Mouse (Mus musculus) lung, postnatal 0 days (tissue): ENCODE results near the gene Abhd2. TPM values are rescaled to one million over a fixed set of nuclear protein-coding genes. Genes with fewer than 3 reads are reported as not detected.
A peak's percentile ranks its signal among the peaks of the same experiment; 100 is the strongest.
"Not testable (repeated sequence)": the region's sequence is repeated elsewhere in the genome, so short reads cannot be mapped to it uniquely, and the experiment has no call there.

Experiments used
- ATAC-seq: fragments of 200-750 bp; cut with Nextera tagmentation; 2 replicates; pipeline ENCODE4 v1.8.0; 2017; ENCODE audit warnings: moderate library complexity
- DNase-seq: peaks from one replicate; pipeline ENCODE4 v3.0.0-alpha.2; 2016; ENCODE audit warnings: low spot score
- H3K27ac ChIP-seq: fragments of 300-500 bp; sonication (generic); 2 replicates; pipeline ENCODE4 v1.5.1; 2014; ENCODE audit warnings: antibody characterized with exemption, mild to moderate bottlenecking, low read length, mixed read lengths
- H3K27me3 ChIP-seq: fragments of 300-500 bp; sonication (generic); replicated peaks from 2 replicates; pipeline ENCODE4 v1.6.1; 2014; ENCODE audit warnings: low read length, mixed read lengths; ENCODE audit not compliant: insufficient read depth
- H3K36me3 ChIP-seq: fragments of 300-500 bp; sonication (generic); 2 replicates; pipeline ENCODE4 v1.6.1; 2014; ENCODE audit warnings: low read length, mixed read lengths; ENCODE audit not compliant: insufficient read depth
- H3K4me1 ChIP-seq: fragments of 300-500 bp; sonication (generic); 2 replicates; pipeline ENCODE4 v1.6.1; 2014; ENCODE audit warnings: antibody characterized with exemption, low read depth, low read length, mixed read lengths; ENCODE audit not compliant: insufficient read depth
- H3K4me2 ChIP-seq: fragments of 300-500 bp; sonication (generic); replicated peaks from 2 replicates; pipeline ENCODE4 v1.6.1; 2014; ENCODE audit warnings: low read depth, mild to moderate bottlenecking, low read length, moderate library complexity, mixed read lengths
- H3K4me3 ChIP-seq: fragments of 300-500 bp; sonication (generic); 2 replicates; pipeline ENCODE4 v1.5.1; 2014; ENCODE audit warnings: low read depth, low read length
- H3K9ac ChIP-seq: fragments of 300-500 bp; sonication (generic); replicated peaks from 2 replicates; pipeline ENCODE4 v1.6.1; 2014; ENCODE audit warnings: low read depth, mild to moderate bottlenecking
- H3K9me3 ChIP-seq: fragments of 300-500 bp; sonication (generic); 2 replicates; pipeline ENCODE4 v1.6.1; 2016; ENCODE audit warnings: low read length, mixed read lengths
- CTCF ChIP-seq: IDR thresholded peaks from 2 replicates; pipeline ENCODE4 v1.5.1; 2016; ENCODE audit warnings: antibody characterized with exemption, mild to moderate bottlenecking
- EP300 ChIP-seq: IDR thresholded peaks from 2 replicates; pipeline ENCODE4 v1.6.1; 2016; ENCODE audit warnings: antibody characterized with exemption, mild to moderate bottlenecking, control low read depth
- WGBS: fragments of 180-500 bp; shearing (Covaris S2); extraction: QIAGEN DNeasy Blood & Tissue Kit; methylation state at CpG from one replicate; pipeline ENCODE4 v1.1.7; 2014; 5-methylcytosine and 5-hydroxymethylcytosine counted together
- polyA plus RNA-seq: library from polyadenylated mRNA; unstranded; fragments of >200 nt; fragmentation: Nextera tagmentation; extraction: Ambion mirVana; gene quantifications from 2 replicates; pipeline ENCODE4 v1.2.1, GENCODE M21; 2015

Abhd2 gene
- polyA plus RNA-seq, 1 experiment from 2014 or later, result 25.2 TPM

DNA sequence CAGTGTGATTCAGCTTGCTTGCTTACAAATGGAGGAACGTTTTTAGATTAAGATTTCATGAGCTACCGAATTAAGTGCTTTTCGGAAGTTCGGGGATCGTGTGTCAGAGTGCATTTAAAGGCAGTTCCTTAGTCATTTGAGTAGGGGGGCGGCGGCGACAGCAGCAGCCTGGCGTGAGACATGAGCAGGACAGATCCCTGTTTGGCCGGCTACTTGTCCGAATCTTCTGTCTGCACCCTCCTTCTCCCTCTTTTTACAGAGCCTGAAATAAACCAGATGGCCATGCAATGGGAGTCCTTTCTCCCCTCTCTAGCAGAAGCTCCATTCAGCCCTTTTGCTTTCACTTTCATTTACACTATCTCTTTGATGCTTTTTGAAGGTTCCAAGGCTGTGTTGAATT, 2.3 kb downstream of the Abhd2 start:
- Histone ChIP-seq H3K4me3 (peak overlapping the region; percentile 59), H3K27me3 (no peaks in the 10 kb centered on the region), H3K27ac (peak overlapping the region; percentile 44), H3K9ac (peak overlapping the region; percentile 41; the same call in 1 of the 2 replicates), H3K4me1 (peaks cover 15% of the 10 kb centered on the region; the same call in 1 of the 2 replicates), H3K4me2 (peak overlapping the region; percentile 69), H3K9me3 (no peaks in the 10 kb centered on the region), H3K36me3 (no peaks in the 10 kb centered on the region)
- peak; percentile 64 for DNase-seq
- TF ChIP-seq CTCF, result no peak
- no peak for TF ChIP-seq EP300
- 11% methylated on average over 11 of the region's 11 CpGs for WGBS
- no peak for ATAC-seq

DNA sequence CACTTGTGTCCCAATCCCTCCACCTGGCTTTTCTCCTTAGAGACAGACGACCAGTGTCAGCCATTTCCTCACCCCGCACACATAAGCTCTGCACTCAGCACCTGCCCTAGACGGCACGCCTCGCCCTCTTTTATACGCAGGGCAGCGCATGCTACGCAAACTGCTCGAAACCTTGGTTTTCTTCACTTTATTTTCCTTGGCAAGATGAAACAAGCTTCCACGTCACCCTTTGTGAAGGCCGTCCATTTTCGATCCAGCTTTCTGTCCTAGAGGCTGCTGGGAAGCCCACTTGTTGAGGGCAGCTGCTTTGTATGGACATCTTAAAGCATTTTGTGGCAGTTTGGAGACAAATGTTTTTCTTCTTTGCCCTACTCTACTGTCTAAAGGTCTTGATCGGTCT, 5.4 kb downstream of the Abhd2 start:
- DNase-seq (no peak), ATAC-seq (no peak)
- Histone ChIP-seq H3K9me3 (no peaks in the 10 kb centered on the region), H3K4me3 (no peak overlapping the region), H3K27me3 (no peaks in the 10 kb centered on the region), H3K36me3 (no peaks in the 10 kb centered on the region), H3K4me2 (no peak overlapping the region), H3K4me1 (peaks cover 35% of the 10 kb centered on the region; the same call in 1 of the 2 replicates), H3K27ac (peak overlapping the region; percentile 81), H3K9ac (no peak overlapping the region)
- TF ChIP-seq CTCF, result no peak
- no peak for TF ChIP-seq EP300
- WGBS, result 59% methylated on average over 13 of the region's 13 CpGs

DNA sequence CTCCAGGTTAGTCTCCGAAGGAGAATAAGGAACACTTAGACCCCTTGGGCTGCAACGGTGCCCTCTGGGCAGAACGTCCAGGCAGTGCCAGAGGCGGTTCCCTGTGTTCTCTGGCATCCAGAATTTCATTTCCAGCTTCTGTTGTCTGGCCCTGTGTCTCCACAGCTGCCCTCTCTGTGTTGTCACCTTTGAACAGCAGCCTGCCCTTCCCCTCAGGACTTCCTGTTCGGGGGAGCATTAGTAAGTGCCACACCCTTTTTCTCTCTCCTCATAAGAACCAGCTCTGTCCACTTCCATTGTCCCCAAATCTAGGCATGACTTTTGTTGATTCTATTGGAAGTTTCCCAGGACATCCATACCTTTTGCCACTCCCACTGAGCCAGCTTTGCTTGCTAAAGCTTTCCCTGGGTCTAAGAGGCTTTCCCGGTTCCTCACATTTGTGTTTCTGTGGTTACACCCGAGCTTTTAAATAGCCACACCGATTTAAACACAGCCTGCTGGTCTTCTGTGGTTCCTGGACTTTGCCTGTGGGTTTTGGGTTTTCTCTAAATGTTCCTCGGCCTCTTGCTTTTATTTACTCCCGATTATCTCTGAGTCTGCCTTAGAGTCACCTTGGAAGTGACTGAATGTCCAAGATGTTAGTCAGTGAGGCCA, 6.5 kb downstream of the Abhd2 start:
- Histone ChIP-seq H3K9me3 (no peaks in the 10 kb centered on the region), H3K4me1 (peaks cover 38% of the 10 kb centered on the region; the same call in 1 of the 2 replicates), H3K9ac (0 out of 2 replicates have a peak overlapping the region, but pooled peaks have one; percentile 6), H3K36me3 (no peaks in the 10 kb centered on the region), H3K4me2 (no peak overlapping the region), H3K27ac (peak overlapping the region; percentile 81), H3K4me3 (no peak overlapping the region), H3K27me3 (no peaks in the 10 kb centered on the region)
- DNase-seq, result peak; percentile 82
- ATAC-seq, result peak; percentile 68
- TF ChIP-seq CTCF (no peak), EP300 (peak; percentile 88)
- WGBS, result 32% methylated on average over 10 of the region's 10 CpGs

DNA sequence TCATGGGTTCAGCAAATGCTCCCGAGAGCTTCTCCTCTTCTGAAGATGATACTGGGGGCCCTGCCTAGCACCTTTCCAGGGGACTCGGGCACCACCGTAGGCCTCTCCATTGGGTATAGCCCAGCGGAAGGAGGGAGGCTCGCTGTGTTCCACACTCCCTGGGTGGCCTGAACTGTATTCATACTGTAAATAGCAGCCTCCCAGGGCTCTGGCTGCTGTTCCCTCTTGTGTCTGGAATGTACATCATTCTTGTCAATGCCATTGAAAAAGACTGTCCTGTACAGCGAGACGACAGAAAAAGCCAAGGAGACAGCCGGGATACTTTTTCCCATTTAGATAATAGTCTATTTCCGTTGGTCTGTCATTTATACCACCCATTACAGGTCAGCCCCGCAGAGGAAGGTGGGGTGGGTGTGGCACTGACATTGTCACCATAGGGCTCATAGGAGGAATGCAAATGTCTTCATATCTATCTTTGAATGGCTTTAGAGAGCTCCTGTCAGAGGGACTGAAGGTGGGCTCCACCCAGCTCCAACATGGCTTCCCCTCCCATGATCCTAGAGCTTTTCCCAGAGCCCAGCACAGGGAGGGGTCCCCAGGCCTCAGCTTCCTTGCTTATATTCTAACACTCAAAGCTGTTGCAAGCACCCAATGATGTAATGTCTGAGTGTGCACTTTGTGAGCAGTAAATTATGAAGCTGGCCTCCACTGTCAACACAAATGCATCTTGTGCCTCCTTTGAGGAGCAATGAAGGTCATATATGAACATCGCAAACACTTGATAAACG, 10.1 kb downstream of the Abhd2 start:
- H3K4me3 ChIP-seq, result no peak overlapping the region
- no peak overlapping the region for H3K4me2 ChIP-seq
- H3K27me3 ChIP-seq, result no peaks in the 10 kb centered on the region
- no peak overlapping the region for H3K9ac ChIP-seq
- peak overlapping the region; percentile 47; the same call in 1 of the 2 replicates for H3K27ac ChIP-seq
- peak; percentile 60 for DNase-seq
- ATAC-seq, result peak; percentile 12
- H3K4me1 ChIP-seq, result peaks cover 58% of the 10 kb centered on the region; the same call in 1 of the 2 replicates
- no peaks in the 10 kb centered on the region for H3K9me3 ChIP-seq
- TF ChIP-seq CTCF, result no peak
- TF ChIP-seq EP300, result peak; percentile 42
- no peaks in the 10 kb centered on the region for H3K36me3 ChIP-seq
- WGBS, result 60% methylated on average over 12 of the region's 12 CpGs

DNA sequence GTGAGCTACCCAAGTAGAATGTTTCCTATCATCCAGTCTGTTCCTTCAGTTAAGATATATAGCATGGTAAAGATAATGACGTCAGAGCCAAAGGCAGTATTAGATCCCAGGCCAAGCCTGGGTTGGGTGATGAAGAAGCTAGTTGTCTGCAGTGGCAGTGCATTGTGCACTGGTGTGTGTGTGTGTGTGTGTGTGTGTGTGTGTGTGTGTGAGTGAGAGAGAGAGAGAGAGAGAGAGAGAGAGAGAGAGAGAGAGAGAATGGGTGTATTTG, 10.6 kb downstream of the Abhd2 start:
- DNase-seq, H3K36me3 ChIP-seq, ATAC-seq, H3K4me3 ChIP-seq, H3K9ac ChIP-seq, H3K27me3 ChIP-seq, H3K4me2 ChIP-seq, H3K9me3 ChIP-seq: not testable (repeated sequence)
- 0 out of 2 replicates have a peak overlapping the region, but pooled peaks have one; percentile 47 for H3K27ac ChIP-seq
- WGBS, result 33% methylated on average over 1 of the region's 1 CpGs
- H3K4me1 ChIP-seq, result peaks cover 58% of the 10 kb centered on the region; the same call in 1 of the 2 replicates

DNA sequence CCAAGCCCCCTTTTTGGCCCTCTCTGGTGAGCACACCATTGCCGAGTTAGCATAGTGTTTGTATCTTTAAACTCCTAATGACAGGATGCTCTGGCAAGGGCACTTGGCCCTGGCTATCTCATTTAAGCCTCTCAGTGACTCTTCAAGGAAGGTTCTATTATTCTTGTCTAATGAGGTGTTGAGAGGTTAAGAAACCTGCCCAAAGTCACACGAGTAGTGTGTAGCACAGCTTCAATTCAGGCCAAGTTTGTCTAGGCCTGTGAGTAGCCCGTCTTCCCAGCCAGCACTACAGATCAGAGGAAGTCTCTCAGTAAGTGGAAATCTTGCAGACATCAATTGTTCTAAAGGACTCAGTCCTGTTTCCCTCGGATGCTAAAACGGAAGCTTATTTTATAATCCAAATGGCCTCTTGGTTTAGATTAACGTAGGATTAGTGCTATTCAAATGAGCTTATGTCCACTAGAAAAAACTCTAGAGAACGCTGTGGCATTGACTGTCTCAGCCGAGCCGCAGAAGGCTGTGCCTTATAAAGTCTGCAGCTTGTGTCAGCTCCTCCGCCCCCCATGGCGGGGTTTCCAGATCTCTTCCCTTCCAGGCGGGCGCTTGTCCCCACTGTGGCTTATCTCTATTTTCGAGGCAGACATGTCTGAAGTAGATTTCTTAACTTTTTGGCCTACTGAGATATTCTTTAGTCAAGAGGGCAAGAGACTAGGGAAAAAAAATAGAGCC, 11.3 kb downstream of the Abhd2 start:
- H3K4me3 ChIP-seq, result no peak overlapping the region
- DNase-seq (no peak), ATAC-seq (no peak)
- no peak overlapping the region for H3K4me2 ChIP-seq
- peak overlapping the region; percentile 51 for H3K27ac ChIP-seq
- H3K27me3 ChIP-seq, result no peaks in the 10 kb centered on the region
- peaks cover 58% of the 10 kb centered on the region; the same call in 1 of the 2 replicates for H3K4me1 ChIP-seq
- no peaks in the 10 kb centered on the region for H3K36me3 ChIP-seq
- no peak overlapping the region for H3K9ac ChIP-seq
- 42% methylated on average over 14 of the region's 14 CpGs for WGBS
- TF ChIP-seq CTCF, result no peak
- TF ChIP-seq EP300, result peak; percentile 48; the same call in 1 of the 2 replicates
- H3K9me3 ChIP-seq, result no peaks in the 10 kb centered on the region
